Mouse (Mus musculus): ENCODE results near the gene Btbd9. TPM values are rescaled to one million over a fixed set of nuclear protein-coding genes. Genes with fewer than 3 reads are reported as not detected.

Gene Btbd9
- polyA plus RNA-seq, 1 experiment from 2014 or later = 57.3 TPM

DNA sequence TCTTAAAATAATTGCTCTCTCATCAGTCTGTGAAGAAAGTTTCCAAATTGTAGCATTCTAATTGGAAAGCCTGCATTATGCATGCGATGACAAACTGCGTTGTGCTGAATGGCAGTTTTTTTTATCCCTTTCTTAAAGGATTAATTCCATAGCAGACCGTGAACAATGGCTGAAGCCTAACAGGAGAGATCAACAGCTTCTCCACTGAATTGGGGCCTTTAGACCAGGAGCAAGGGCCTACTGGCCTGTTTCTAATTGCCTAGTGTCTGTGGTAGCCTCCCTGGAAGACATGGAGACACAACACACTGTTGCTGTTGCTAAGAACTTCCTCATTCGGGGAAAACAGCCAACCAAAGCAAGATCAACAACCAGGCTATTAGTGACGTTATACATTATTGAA is 296.6 kb downstream of the Btbd9 start:
- Histone ChIP-seq H3K9me3 (no peaks in the 10 kb centered on the region), H3K4me1 (peaks cover 5% of the 10 kb centered on the region; the same call in 1 of the 2 replicates)
- 75% methylated on average over 5 of the region's 5 CpGs for WGBS

DNA sequence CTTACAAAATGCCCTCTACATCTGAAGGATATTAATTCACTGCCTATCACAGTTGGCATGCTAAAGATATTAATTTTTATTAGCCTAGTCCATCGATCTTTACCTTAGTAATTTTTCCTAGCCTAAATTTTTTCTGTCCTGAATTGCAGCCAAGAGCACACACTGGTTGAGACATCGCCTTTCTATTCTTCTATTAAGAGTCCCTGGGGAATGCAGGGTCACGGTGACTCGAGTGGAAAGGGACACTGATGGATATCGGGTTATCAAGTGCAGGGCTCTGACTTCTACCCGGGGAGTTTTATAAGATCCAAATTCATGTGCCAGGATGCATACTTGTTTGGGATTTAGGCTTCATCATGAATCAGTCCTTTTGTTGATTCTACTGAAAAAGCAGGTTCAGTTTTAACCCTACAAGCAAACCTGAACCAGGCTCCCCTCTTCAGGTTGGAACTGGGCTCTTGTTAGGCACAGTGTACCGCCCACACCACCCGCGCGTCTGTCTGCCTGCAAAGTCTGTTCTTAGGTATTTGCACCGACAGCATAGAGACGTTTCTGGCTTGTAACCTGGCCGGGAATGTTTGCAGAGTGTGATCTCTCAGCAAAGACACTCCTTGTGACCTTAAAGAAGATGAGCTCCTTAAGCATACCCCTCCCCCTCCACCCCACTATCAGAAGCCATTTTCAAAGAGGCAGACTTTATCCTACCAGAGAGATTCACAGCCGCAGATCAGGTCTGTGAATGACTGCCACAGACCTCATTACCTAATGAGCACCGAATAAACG is 297.5 kb downstream of the Btbd9 start:
- no peaks in the 10 kb centered on the region for H3K9me3 ChIP-seq
- H3K4me1 ChIP-seq = peaks cover 5% of the 10 kb centered on the region; the same call in 1 of the 2 replicates
- no peaks in the 10 kb centered on the region for H3K27me3 ChIP-seq
- H3K4me2 ChIP-seq = no peak overlapping the region
- no peak overlapping the region for H3K27ac ChIP-seq
- H3K4me3 ChIP-seq = no peak overlapping the region
- no peak overlapping the region for H3K9ac ChIP-seq
- 33% methylated on average over 16 of the region's 16 CpGs for WGBS
- no peaks in the 10 kb centered on the region for H3K36me3 ChIP-seq
- no peak for ATAC-seq (ENCODE audit: borderline replicate concordance, extremely low read depth, low FRiP score, low TSS enrichment)

More for the DNA sequence above, 296.6 kb downstream of the Btbd9 start:
- Histone ChIP-seq H3K27me3 (no peaks in the 10 kb centered on the region), H3K4me2 (no peak overlapping the region), H3K4me3 (no peak overlapping the region), H3K27ac (no peak overlapping the region), H3K9ac (no peak overlapping the region), H3K36me3 (no peaks in the 10 kb centered on the region)
- no peak for ATAC-seq (ENCODE audit: borderline replicate concordance, extremely low read depth, low FRiP score, low TSS enrichment)

DNA sequence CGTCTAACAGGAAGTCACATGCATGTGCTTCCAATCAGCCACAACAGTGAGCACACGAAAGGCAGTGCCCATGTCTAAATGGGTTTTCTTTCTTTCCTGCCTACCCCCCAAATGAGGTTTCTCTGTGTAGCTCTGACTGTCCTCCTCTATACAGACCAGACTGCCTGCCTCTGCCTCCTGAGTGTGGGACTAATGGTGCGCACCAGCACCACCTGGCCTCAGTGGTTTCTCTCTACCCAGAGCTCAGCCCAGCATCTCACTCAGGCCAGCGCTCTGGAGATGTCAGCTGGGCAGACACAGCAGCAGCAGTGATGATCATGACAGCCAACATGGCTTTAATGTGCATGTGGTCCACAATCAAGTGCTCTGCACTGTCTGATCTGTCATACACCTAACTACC is 299.8 kb downstream of the Btbd9 start:
- Histone ChIP-seq H3K4me3 (no peak overlapping the region), H3K27ac (no peak overlapping the region), H3K9ac (no peak overlapping the region), H3K4me1 (peaks cover 5% of the 10 kb centered on the region; the same call in 1 of the 2 replicates), H3K4me2 (no peak overlapping the region), H3K27me3 (no peaks in the 10 kb centered on the region), H3K9me3 (no peaks in the 10 kb centered on the region), H3K36me3 (no peaks in the 10 kb centered on the region)
- 77% methylated on average over 4 of the region's 4 CpGs for WGBS
- no peak for ATAC-seq (ENCODE audit: borderline replicate concordance, extremely low read depth, low FRiP score, low TSS enrichment)

DNA sequence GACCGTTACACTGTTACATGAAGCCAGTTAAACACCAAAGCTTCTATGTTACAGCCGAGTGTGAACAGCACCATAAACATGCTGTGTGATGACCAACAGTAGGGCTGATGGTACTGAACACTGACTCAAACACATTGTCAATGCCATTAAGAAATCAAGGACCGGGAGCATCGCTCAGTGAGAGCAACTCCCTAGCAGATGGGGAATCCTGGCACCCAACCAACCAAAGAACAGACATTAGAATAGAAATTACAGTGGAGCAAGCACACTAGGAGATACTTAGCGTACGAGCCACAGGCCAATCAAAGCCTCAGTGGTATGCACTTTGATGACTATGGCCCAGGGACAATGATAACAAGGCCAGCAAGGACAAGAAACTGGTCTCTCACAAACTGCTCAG is 303.5 kb downstream of the Btbd9 start:
- no peak overlapping the region for H3K4me2 ChIP-seq
- no peak overlapping the region for H3K4me3 ChIP-seq
- WGBS = 88% methylated on average over 6 of the region's 6 CpGs

DNA sequence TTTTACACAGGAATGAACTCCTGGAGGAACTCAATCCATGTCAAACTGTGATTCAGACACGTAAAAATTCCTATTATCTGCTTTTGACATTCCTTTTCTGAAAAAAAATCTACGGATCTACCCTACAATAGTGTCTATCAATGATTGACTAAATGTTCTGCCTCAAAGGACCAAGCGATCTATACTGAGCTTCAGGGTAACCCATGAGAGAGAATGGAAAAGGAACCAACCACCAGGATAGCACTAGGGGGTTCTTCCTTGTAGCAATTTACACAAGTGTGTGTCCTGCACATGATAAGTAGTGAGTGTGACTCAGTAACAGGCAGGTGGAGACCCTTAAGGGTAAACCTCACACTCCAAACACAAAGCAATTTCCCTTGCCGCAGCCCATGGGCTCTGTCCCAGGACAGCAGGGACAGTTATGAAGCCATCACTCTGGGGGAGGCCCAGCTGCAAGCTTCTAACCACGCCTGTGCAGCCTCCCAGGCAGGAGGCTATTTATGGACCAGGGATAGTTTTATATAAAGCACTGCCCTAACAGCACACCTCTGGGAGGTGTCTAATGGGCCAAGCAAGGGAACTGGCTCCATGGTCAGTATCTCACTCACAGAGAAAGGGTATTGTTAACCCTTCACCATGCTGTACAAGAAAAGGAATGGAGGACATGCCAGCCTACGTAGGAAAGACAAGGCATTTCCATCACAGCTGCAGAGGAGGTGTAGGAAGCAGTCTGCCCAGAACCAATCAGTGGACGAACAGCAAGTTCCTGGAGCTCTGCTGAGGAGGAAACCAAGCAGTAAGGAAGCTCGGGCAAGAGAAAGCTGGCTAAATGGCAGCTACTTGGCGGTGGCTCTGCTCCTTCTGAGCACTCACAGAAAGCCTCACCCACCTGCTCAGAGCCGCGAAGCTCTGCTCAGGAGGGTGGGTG is 306.9 kb downstream of the Btbd9 start:
- Histone ChIP-seq H3K9me3 (no peaks in the 10 kb centered on the region), H3K27me3 (no peaks in the 10 kb centered on the region), H3K4me2 (no peak overlapping the region), H3K4me3 (no peak overlapping the region), H3K4me1 (no peaks in the 10 kb centered on the region), H3K27ac (no peak overlapping the region), H3K36me3 (no peaks in the 10 kb centered on the region), H3K9ac (no peak overlapping the region)
- WGBS = 57% methylated on average over 11 of the region's 11 CpGs
- ATAC-seq (ENCODE audit: borderline replicate concordance, extremely low read depth, low FRiP score, low TSS enrichment) = no peak

More for the DNA sequence above, 303.5 kb downstream of the Btbd9 start:
- no peaks in the 10 kb centered on the region for H3K36me3 ChIP-seq
- no peaks in the 10 kb centered on the region for H3K27me3 ChIP-seq
- no peak overlapping the region for H3K9ac ChIP-seq
- H3K4me1 ChIP-seq = no peaks in the 10 kb centered on the region
- H3K9me3 ChIP-seq = no peaks in the 10 kb centered on the region
- ATAC-seq (ENCODE audit: borderline replicate concordance, extremely low read depth, low FRiP score, low TSS enrichment) = no peak
- H3K27ac ChIP-seq = no peak overlapping the region

DNA sequence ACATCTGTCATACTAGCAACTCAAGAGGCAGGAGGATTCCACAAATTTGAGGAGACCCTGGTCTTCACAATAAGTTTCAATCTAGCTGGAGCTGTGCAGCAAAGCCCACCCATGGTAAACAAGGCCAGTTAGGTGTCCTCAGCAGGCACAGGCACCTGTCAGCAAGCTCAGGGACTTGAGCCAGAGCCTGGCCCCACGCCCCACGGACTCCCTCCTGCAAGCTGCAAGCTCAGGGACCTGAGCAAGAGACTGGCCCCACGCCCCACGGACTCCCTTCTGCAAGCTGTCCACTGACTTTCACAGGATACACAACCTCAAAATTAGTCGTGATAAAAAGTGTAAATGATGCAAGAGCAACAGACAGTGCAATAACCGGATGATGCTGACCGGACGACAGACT is 307.8 kb downstream of the Btbd9 start:
- Histone ChIP-seq H3K9me3 (no peaks in the 10 kb centered on the region), H3K4me3 (no peak overlapping the region), H3K9ac (no peak overlapping the region), H3K4me2 (no peak overlapping the region), H3K36me3 (no peaks in the 10 kb centered on the region), H3K27ac (no peak overlapping the region), H3K4me1 (no peaks in the 10 kb centered on the region), H3K27me3 (no peaks in the 10 kb centered on the region)
- 86% methylated on average over 8 of the region's 8 CpGs for WGBS
- no peak for ATAC-seq (ENCODE audit: borderline replicate concordance, extremely low read depth, low FRiP score, low TSS enrichment)

DNA sequence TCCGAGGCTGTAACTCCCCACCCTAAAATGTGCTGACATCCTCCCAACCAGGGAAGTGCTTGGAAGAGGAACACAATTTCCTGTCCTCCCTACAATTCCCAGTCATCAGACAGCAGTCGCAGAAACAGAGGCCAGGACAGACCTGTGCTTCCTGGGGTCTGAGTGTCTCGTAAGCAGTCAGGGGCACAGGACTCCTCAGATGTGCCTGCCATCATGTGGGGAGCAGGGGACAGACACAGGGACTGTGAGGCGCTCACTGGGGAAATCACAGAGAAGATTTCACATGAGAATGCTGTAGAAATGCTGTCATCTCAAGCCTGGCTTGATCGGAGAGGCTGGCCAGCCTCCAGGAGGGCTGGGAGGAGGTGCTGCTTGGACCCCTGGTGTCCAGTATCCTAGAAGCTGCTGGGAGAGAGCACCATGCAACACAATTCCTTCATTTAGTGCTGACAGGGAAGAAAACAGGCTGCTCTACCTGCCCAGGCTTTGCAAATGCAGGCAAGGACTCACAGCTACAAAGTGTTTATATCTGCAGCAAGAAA is 308.8 kb downstream of the Btbd9 start:
- H3K4me3 ChIP-seq = no peak overlapping the region
- no peak overlapping the region for H3K9ac ChIP-seq
- no peak for ATAC-seq (ENCODE audit: borderline replicate concordance, extremely low read depth, low FRiP score, low TSS enrichment)
- H3K27ac ChIP-seq = no peak overlapping the region
- H3K27me3 ChIP-seq = no peaks in the 10 kb centered on the region
- no peaks in the 10 kb centered on the region for H3K36me3 ChIP-seq
- no peaks in the 10 kb centered on the region for H3K9me3 ChIP-seq
- WGBS = 58% methylated on average over 5 of the region's 5 CpGs
- no peaks in the 10 kb centered on the region for H3K4me1 ChIP-seq
- H3K4me2 ChIP-seq = no peak overlapping the region

DNA sequence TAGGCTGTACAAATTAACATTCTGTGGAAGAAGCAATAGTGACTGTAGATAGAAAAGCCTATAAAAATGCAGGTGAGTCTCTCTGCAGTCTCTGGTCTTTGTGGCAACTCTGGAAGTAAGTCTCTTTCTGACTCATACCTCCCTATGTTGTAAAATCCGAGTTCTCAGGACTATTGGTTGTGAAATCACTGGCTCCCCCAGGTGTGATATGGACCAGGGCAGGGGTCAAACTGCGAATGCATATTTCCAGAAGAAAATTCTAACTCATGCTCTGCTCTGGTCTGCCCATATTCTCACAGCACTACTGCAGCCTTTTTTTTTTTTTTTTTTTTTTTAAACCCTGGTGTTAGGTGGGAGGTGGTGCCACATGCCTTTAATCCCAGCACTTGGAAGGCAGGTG is 312.8 kb downstream of the Btbd9 start:
- Histone ChIP-seq H3K27me3 (no peaks in the 10 kb centered on the region), H3K36me3 (no peaks in the 10 kb centered on the region), H3K4me2 (no peak overlapping the region), H3K9ac (no peak overlapping the region), H3K4me1 (peaks cover 6% of the 10 kb centered on the region; the same call in 1 of the 2 replicates), H3K9me3 (no peaks in the 10 kb centered on the region), H3K27ac (no peak overlapping the region), H3K4me3 (no peak overlapping the region)
- ATAC-seq (ENCODE audit: borderline replicate concordance, extremely low read depth, low FRiP score, low TSS enrichment) = no peak
- WGBS = 76% methylated on average over 2 of the region's 2 CpGs

DNA sequence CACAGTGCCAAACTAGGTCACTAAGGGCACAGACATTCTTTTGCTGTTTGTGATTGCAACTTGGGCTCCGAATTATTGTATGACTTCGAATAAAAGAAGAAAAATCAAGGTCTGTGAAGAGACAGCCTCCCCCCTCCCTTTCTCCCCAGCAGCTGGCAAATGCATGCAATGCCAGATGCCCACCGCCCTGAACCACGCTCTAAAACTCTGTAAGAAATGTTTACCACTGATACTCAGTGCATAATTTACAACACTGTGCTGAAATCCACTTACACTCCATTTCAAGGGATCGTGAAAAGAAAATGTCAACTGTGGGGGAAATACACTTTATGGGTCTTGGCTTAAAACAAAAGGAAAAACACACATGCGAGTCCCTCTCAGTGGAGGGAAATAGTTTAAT is 313.3 kb downstream of the Btbd9 start:
- ATAC-seq (ENCODE audit: borderline replicate concordance, extremely low read depth, low FRiP score, low TSS enrichment) = no peak

DNA sequence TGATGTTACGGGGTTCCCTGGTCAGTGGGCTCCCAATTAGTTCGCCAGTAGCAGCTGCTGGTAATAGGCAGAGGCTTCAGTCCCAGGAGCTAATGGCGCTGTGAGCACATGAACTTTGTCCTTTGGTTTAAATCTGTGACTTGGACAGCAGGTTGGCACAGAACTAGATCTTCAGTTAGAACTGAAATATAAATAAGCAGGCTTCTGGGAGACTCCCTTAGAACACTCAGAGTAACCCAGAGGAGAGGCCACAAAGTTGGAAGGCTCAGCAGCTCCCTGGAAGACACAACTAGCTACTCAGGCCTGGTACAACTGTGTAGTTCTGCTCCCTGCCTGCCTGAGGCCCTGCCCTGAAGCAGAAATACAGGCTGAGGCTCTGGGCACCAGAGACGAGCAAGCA is 313.8 kb downstream of the Btbd9 start:
- H3K27me3 ChIP-seq = no peaks in the 10 kb centered on the region
- no peak overlapping the region for H3K4me3 ChIP-seq
- H3K27ac ChIP-seq = no peak overlapping the region
- WGBS = 86% methylated on average over 4 of the region's 4 CpGs
- H3K4me2 ChIP-seq = no peak overlapping the region
- no peak for ATAC-seq (ENCODE audit: borderline replicate concordance, extremely low read depth, low FRiP score, low TSS enrichment)
- peaks cover 6% of the 10 kb centered on the region; the same call in 1 of the 2 replicates for H3K4me1 ChIP-seq
- no peaks in the 10 kb centered on the region for H3K36me3 ChIP-seq
- no peaks in the 10 kb centered on the region for H3K9me3 ChIP-seq
- H3K9ac ChIP-seq = no peak overlapping the region

More for the DNA sequence above, 313.3 kb downstream of the Btbd9 start:
- H3K9ac ChIP-seq = no peak overlapping the region
- H3K27ac ChIP-seq = no peak overlapping the region
- no peak overlapping the region for H3K4me2 ChIP-seq
- no peaks in the 10 kb centered on the region for H3K36me3 ChIP-seq
- no peak overlapping the region for H3K4me3 ChIP-seq
- peaks cover 6% of the 10 kb centered on the region; the same call in 1 of the 2 replicates for H3K4me1 ChIP-seq
- no peaks in the 10 kb centered on the region for H3K9me3 ChIP-seq
- no peaks in the 10 kb centered on the region for H3K27me3 ChIP-seq
- 68% methylated on average over 6 of the region's 6 CpGs for WGBS

DNA sequence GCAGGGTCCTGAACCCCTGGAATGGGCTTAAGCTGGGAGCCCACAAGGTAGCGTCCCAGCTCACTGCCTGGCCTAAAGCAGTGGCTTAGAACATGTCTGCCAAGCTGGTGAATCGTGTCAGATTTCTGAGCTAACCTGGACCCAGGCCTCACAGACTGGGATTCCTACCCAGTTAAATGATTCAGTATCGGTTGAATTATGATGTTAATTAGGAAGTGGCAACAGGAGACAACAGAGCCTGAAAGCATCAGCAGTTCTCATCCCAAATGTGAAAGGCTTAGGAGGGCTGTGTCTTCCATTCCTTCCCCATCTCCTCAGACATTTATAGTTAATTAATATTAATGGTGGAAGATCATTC is 314.3 kb downstream of the Btbd9 start:
- 81% methylated on average over 3 of the region's 3 CpGs for WGBS
- no peaks in the 10 kb centered on the region for H3K27me3 ChIP-seq
- H3K9ac ChIP-seq = no peak overlapping the region
- no peak overlapping the region for H3K27ac ChIP-seq
- ATAC-seq (ENCODE audit: borderline replicate concordance, extremely low read depth, low FRiP score, low TSS enrichment) = no peak
- no peak overlapping the region for H3K4me2 ChIP-seq
- peaks cover 6% of the 10 kb centered on the region; the same call in 1 of the 2 replicates for H3K4me1 ChIP-seq
- H3K9me3 ChIP-seq = no peaks in the 10 kb centered on the region
- H3K36me3 ChIP-seq = no peaks in the 10 kb centered on the region
- no peak overlapping the region for H3K4me3 ChIP-seq
